Mouse (Mus musculus): ENCODE measurements around the gene Hectd3. TPM values are rescaled to one million over a fixed set of nuclear protein-coding genes. Genes with fewer than 3 reads are reported as not detected.

Hectd3 gene
- polyA plus RNA-seq, 1 experiment from 2014 or later = 19.3 TPM

GRCm38 (mm10) chr4:116993672-116994621 lies 1.2 kb upstream of the Hectd3 start, which contains the start of gene Urod:
Urod (minus strand) TSS chr4:116994413.
- Histone ChIP-seq H3K4me1 (ENCODE audit: control insufficient read depth, insufficient read depth, low read length) (peaks cover 17% of the 10 kb centered on the region), H3K9me3 (ENCODE audit: control insufficient read depth, low read length) (no peaks in the 10 kb centered on the region), H3K27ac (ENCODE audit: low read depth, low read length) (peak within 1 kb of the TSS; percentile 80), H3K27me3 (ENCODE audit: control insufficient read depth, insufficient read depth, low read length) (no peaks in the 10 kb centered on the region), H3K36me3 (ENCODE audit: control insufficient read depth, insufficient read depth, low read length) (peaks cover 3% of the 10 kb centered on the region; the same call in 1 of the 2 replicates), H3K4me3 (ENCODE audit: low read depth, low read length) (peak within 1 kb of the TSS; percentile 97), H3K4me2 (ENCODE audit: low read depth, low read length) (peak within 1 kb of the TSS; percentile 96), H3K9ac (replicated peaks; ENCODE audit: low read depth, low read length) (peak within 1 kb of the TSS; percentile 80)
- 2% methylated on average over 38 of the region's 38 CpGs for WGBS
- peak; percentile 90 for ATAC-seq (ENCODE audit: low read depth)

GRCm38 (mm10) chr4:116995798-116996135 lies 650 bp downstream of the Hectd3 start:
- Histone ChIP-seq H3K4me1 (ENCODE audit: control insufficient read depth, insufficient read depth, low read length) (peaks cover 17% of the 10 kb centered on the region), H3K9me3 (ENCODE audit: control insufficient read depth, low read length) (no peaks in the 10 kb centered on the region), H3K36me3 (ENCODE audit: control insufficient read depth, insufficient read depth, low read length) (peaks cover 12% of the 10 kb centered on the region), H3K27ac (ENCODE audit: low read depth, low read length) (peak overlapping the region; percentile 80), H3K27me3 (ENCODE audit: control insufficient read depth, insufficient read depth, low read length) (no peaks in the 10 kb centered on the region), H3K4me2 (ENCODE audit: low read depth, low read length) (peak overlapping the region; percentile 96), H3K4me3 (ENCODE audit: low read depth, low read length) (peak overlapping the region; percentile 97), H3K9ac (replicated peaks; ENCODE audit: low read depth, low read length) (peak overlapping the region; percentile 80)
- ATAC-seq (ENCODE audit: low read depth) = peak; percentile 5; the same call in 1 of the 2 replicates
- WGBS = under 1% methylated on average over 16 of the region's 16 CpGs

- H3K4me3 ChIP-seq (ENCODE audit: low read depth, low read length) = no peak overlapping the region
- ATAC-seq (ENCODE audit: low read depth) = no peak
- no peak overlapping the region for H3K4me2 ChIP-seq (ENCODE audit: low read depth, low read length)
- peaks cover 24% of the 10 kb centered on the region for H3K36me3 ChIP-seq (ENCODE audit: control insufficient read depth, insufficient read depth, low read length)
- no peaks in the 10 kb centered on the region for H3K9me3 ChIP-seq (ENCODE audit: control insufficient read depth, low read length)
- 93% methylated on average over 17 of the region's 17 CpGs for WGBS
- no peak overlapping the region for H3K27ac ChIP-seq (ENCODE audit: low read depth, low read length)
- H3K27me3 ChIP-seq (ENCODE audit: control insufficient read depth, insufficient read depth, low read length) = no peaks in the 10 kb centered on the region
- peaks cover 11% of the 10 kb centered on the region for H3K4me1 ChIP-seq (ENCODE audit: control insufficient read depth, insufficient read depth, low read length)
- no peak overlapping the region for H3K9ac ChIP-seq (replicated peaks; ENCODE audit: low read depth, low read length)
Observed at GRCm38 (mm10) chr4:116999513-117000154, 4.5 kb downstream of the Hectd3 start.

GRCm38 (mm10) chr4:117001957-117002356 lies 6.8 kb downstream of the Hectd3 start:
- no peak for ATAC-seq (ENCODE audit: low read depth)
- Histone ChIP-seq H3K9ac (replicated peaks; ENCODE audit: low read depth, low read length) (no peak overlapping the region), H3K9me3 (ENCODE audit: control insufficient read depth, low read length) (no peaks in the 10 kb centered on the region), H3K4me2 (ENCODE audit: low read depth, low read length) (no peak overlapping the region), H3K4me1 (ENCODE audit: control insufficient read depth, insufficient read depth, low read length) (no peaks in the 10 kb centered on the region), H3K36me3 (ENCODE audit: control insufficient read depth, insufficient read depth, low read length) (peaks cover 24% of the 10 kb centered on the region), H3K27ac (ENCODE audit: low read depth, low read length) (no peak overlapping the region), H3K27me3 (ENCODE audit: control insufficient read depth, insufficient read depth, low read length) (no peaks in the 10 kb centered on the region), H3K4me3 (ENCODE audit: low read depth, low read length) (no peak overlapping the region)
- WGBS = 92% methylated on average over 16 of the region's 16 CpGs

- WGBS = 54% methylated on average over 38 of the region's 38 CpGs
Observed at GRCm38 (mm10) chr4:117002543-117003521, 7.7 kb downstream of the Hectd3 start.

GRCm38 (mm10) chr4:117004649-117005048 lies 9.5 kb downstream of the Hectd3 start:
- Histone ChIP-seq H3K9ac (replicated peaks; ENCODE audit: low read depth, low read length) (no peak overlapping the region), H3K27ac (ENCODE audit: low read depth, low read length) (no peak overlapping the region), H3K36me3 (ENCODE audit: control insufficient read depth, insufficient read depth, low read length) (peaks cover 21% of the 10 kb centered on the region), H3K27me3 (ENCODE audit: control insufficient read depth, insufficient read depth, low read length) (no peaks in the 10 kb centered on the region), H3K9me3 (ENCODE audit: control insufficient read depth, low read length) (no peaks in the 10 kb centered on the region), H3K4me3 (ENCODE audit: low read depth, low read length) (no peak overlapping the region), H3K4me1 (ENCODE audit: control insufficient read depth, insufficient read depth, low read length) (no peaks in the 10 kb centered on the region), H3K4me2 (ENCODE audit: low read depth, low read length) (no peak overlapping the region)
- no peak for ATAC-seq (ENCODE audit: low read depth)
- WGBS = 86% methylated on average over 4 of the region's 4 CpGs

More at GRCm38 (mm10) chr4:117002543-117003521, 7.7 kb downstream of the Hectd3 start:
- no peaks in the 10 kb centered on the region for H3K27me3 ChIP-seq (ENCODE audit: control insufficient read depth, insufficient read depth, low read length)
- no peaks in the 10 kb centered on the region for H3K9me3 ChIP-seq (ENCODE audit: control insufficient read depth, low read length)
- no peak overlapping the region for H3K9ac ChIP-seq (replicated peaks; ENCODE audit: low read depth, low read length)
- H3K27ac ChIP-seq (ENCODE audit: low read depth, low read length) = no peak overlapping the region
- peak; percentile 36; the same call in 1 of the 2 replicates for ATAC-seq (ENCODE audit: low read depth)
- no peak overlapping the region for H3K4me2 ChIP-seq (ENCODE audit: low read depth, low read length)
- H3K4me1 ChIP-seq (ENCODE audit: control insufficient read depth, insufficient read depth, low read length) = no peaks in the 10 kb centered on the region
- no peak overlapping the region for H3K4me3 ChIP-seq (ENCODE audit: low read depth, low read length)
- H3K36me3 ChIP-seq (ENCODE audit: control insufficient read depth, insufficient read depth, low read length) = peaks cover 24% of the 10 kb centered on the region

GRCm38 (mm10) chr4:117005611-117006400 lies 10.7 kb downstream of the Hectd3 start:
- H3K4me3 ChIP-seq (ENCODE audit: low read depth, low read length) = no peak overlapping the region
- peaks cover 12% of the 10 kb centered on the region for H3K36me3 ChIP-seq (ENCODE audit: control insufficient read depth, insufficient read depth, low read length)
- WGBS = 80% methylated on average over 7 of the region's 7 CpGs
- H3K27ac ChIP-seq (ENCODE audit: low read depth, low read length) = no peak overlapping the region
- H3K4me1 ChIP-seq (ENCODE audit: control insufficient read depth, insufficient read depth, low read length) = no peaks in the 10 kb centered on the region
- ATAC-seq (ENCODE audit: low read depth) = no peak
- no peaks in the 10 kb centered on the region for H3K27me3 ChIP-seq (ENCODE audit: control insufficient read depth, insufficient read depth, low read length)
- H3K9me3 ChIP-seq (ENCODE audit: control insufficient read depth, low read length) = no peaks in the 10 kb centered on the region
- H3K4me2 ChIP-seq (ENCODE audit: low read depth, low read length) = no peak overlapping the region
- H3K9ac ChIP-seq (replicated peaks; ENCODE audit: low read depth, low read length) = no peak overlapping the region

GRCm38 (mm10) chr4:117007058-117007457 lies 11.9 kb downstream of the Hectd3 start:
- ATAC-seq (ENCODE audit: low read depth) = no peak
- 71% methylated on average over 3 of the region's 3 CpGs for WGBS
- H3K4me3 ChIP-seq (ENCODE audit: low read depth, low read length) = no peak overlapping the region

More at GRCm38 (mm10) chr4:117007058-117007457, 11.9 kb downstream of the Hectd3 start:
- Histone ChIP-seq H3K4me2 (ENCODE audit: low read depth, low read length) (no peak overlapping the region), H3K9me3 (ENCODE audit: control insufficient read depth, low read length) (no peaks in the 10 kb centered on the region), H3K27me3 (ENCODE audit: control insufficient read depth, insufficient read depth, low read length) (no peaks in the 10 kb centered on the region), H3K27ac (ENCODE audit: low read depth, low read length) (no peak overlapping the region), H3K4me1 (ENCODE audit: control insufficient read depth, insufficient read depth, low read length) (no peaks in the 10 kb centered on the region), H3K36me3 (ENCODE audit: control insufficient read depth, insufficient read depth, low read length) (peaks cover 8% of the 10 kb centered on the region), H3K9ac (replicated peaks; ENCODE audit: low read depth, low read length) (no peak overlapping the region)

Data from neural tube, embryonic 14.5 days (tissue).